Mouse (Mus musculus) monocyte, adult 59 days (primary cell): ENCODE data around the gene H3f3a. TPM values are rescaled to one million over a fixed set of nuclear protein-coding genes. Genes with fewer than 3 reads are reported as not detected.

Experiments
- total RNA-seq, 2 experiments: library from RNA; stranded (reverse); gene quantifications; one replicate each; pipeline ENCODE4 v1.2.4; 2023

The H3f3a gene
- total RNA-seq = 1,000 to 10,000 TPM; 1,677 to 1,772 TPM

DNA sequence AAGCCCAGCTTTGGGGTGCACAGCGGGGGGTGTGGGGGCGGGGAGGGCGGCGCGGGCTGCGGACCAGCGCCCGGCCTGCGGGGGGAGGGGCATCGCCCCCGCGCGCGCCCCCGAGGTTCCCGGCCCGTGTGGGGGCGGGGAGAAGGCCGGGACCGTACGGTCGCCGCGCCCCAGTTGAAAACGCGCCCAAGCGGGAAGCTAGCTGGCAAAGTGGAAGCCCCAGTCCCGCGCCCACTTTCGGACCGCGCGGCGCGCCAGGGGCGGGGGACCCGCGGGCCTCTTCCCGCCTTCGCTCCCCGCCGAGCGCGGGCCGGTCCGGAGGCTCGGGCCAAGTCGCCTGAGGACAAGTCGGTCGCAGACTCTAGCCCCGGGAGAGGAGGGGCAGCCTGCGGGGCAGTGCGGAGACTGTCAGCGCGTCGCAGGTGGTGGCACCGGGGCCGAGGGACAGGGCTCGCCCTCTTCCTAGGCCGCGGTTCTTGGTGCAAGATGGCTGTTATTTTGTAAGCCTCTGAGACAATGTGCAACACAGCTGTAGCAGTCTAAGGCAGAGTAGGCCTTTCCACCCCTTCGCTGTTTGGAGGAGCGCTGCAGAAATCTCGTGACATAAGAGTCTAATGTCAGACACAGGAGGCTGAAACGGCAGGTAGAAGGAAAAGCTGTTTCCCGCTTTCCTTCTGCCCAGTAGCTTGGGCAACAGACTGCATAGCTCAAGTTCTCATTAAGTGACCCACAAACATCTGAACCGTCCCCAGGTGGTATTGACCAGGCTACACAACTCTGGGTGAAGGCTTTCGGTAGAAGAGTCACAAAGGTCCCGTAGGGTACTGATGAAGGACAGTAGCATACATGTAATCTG is at the start of gene H3f3a:
TSS of gene H3f3a (minus strand) at position 59 of the 856 bp plus-strand sequence.

DNA sequence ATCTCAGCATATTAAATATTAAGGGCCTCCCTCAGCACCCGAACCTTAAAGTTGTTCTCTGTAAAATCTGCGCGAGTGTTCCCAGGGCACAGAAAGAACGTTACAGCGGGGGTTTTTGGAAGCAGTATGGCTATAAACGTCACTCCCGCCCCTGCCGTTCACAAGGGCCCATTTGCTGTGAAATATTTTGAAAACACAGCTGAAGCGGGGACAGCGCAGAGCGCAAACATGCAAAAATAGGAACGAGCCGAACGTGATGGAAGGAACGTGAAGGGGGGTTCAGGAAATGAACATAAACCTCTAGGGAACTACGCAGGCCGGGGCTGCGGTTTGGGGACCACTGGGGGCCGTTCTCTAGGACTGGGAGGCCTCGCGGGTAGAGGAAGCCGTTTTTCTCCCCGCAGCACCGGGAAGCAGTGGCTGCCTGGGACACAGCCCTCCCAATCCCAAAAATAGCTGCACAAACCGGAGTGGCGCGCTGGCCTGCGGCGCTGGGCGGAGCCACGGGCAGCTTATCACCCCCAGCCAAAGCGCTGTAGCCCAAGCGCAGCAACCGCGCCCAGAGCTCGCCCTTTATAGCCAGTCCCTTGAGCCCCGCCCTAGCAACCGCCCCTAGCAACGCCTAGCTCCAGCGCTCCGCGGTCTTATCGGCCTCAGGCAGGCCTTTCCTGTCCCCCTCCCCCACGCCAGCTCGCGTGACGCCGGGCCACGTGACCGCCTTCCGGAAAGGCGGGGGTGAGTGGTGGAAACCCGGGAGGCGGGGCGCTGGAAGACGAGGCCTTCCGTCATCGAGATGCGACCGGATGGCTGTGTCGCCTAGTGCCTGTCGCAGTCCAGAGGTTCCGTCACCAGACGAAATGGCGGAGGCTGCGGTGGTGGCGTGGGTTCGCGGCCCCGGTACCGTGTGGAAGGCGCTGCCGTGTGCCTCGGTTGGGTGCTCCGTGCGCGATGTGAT is 36.9 kb upstream of the H3f3a start, which contains the start of gene Sde2:
TSS of gene Sde2 (plus strand) at position 812 of the 955 bp plus-strand sequence.

Other genes starting within 250 kb of the H3f3a start
- gene Parp1, start 245.0 kb downstream of the H3f3a start, total RNA-seq = 10 to 100 TPM; 86.1 to 89.9 TPM
- 10 to 100 TPM in 1 of 2 experiments, 1 to 10 TPM in 1; 8.7 to 10.6 TPM for gene Lin9, start 172.8 kb downstream of the H3f3a start, total RNA-seq
- gene Mixl1, start 116.9 kb downstream of the H3f3a start, total RNA-seq = not detected
- gene Acbd3, start 87.9 kb downstream of the H3f3a start, total RNA-seq = 10 to 100 TPM; 40.8 to 42.4 TPM
- gene Sde2, start 37.2 kb upstream of the H3f3a start, total RNA-seq = 10 to 100 TPM; 60.1 to 61.2 TPM
- not detected for gene Lefty2, start 79.2 kb upstream of the H3f3a start, total RNA-seq
- gene Pycr2, start 90.3 kb upstream of the H3f3a start, total RNA-seq = 10 to 100 TPM; 17.2 to 18.5 TPM
- gene Lefty1, start 121.1 kb upstream of the H3f3a start, total RNA-seq = 1 to 10 TPM in 1 of 2 experiments, under 1 TPM in 1; 0.79 to 1.1 TPM
- gene Tmem63a, start 128.4 kb upstream of the H3f3a start, total RNA-seq = 10 to 100 TPM; 35.2 to 39.9 TPM
- 10 to 100 TPM; 22.5 to 26.0 TPM for gene Ephx1, start 207.0 kb upstream of the H3f3a start, total RNA-seq
- not detected for gene 9130409I23Rik, start 237.3 kb upstream of the H3f3a start, total RNA-seq